Mouse (Mus musculus) heart, postnatal 0 days (tissue): ENCODE results near the gene Arl6ip4. TPM values are rescaled to one million over a fixed set of nuclear protein-coding genes. Genes with fewer than 3 reads are reported as not detected.
A peak's percentile ranks its signal among the peaks of the same experiment; 100 is the strongest.

Experiments used
- ATAC-seq: fragments of 200-750 bp; cut with Nextera tagmentation; 2 replicates; pipeline ENCODE4 v1.8.0; 2017; ENCODE audit warnings: low read depth, moderate number of reproducible peaks, moderate library complexity; ENCODE audit not compliant: insufficient read depth
- DNase-seq: peaks from one replicate; pipeline ENCODE4 v3.0.0-alpha.2; 2016; ENCODE audit warnings: low spot score
- H3K27ac ChIP-seq: fragments of 300-500 bp; sonication (generic); 2 replicates; pipeline ENCODE4 v1.5.1; 2014; ENCODE audit warnings: low read depth, mild to moderate bottlenecking
- H3K27me3 ChIP-seq: fragments of 300-500 bp; sonication (generic); 2 replicates; pipeline ENCODE4 v1.6.1; 2014; ENCODE audit warnings: low read length, mixed read lengths; ENCODE audit not compliant: control insufficient read depth, insufficient read depth
- H3K36me3 ChIP-seq: fragments of 300-500 bp; sonication (generic); replicated peaks from 2 replicates; pipeline ENCODE4 v1.6.1; 2014; ENCODE audit warnings: low read length, mixed read lengths; ENCODE audit not compliant: control insufficient read depth, insufficient read depth
- H3K4me1 ChIP-seq: fragments of 300-500 bp; sonication (generic); 2 replicates; pipeline ENCODE4 v1.6.1; 2014; ENCODE audit warnings: antibody characterized with exemption; ENCODE audit not compliant: control insufficient read depth, insufficient read depth
- H3K4me2 ChIP-seq: fragments of 300-500 bp; sonication (generic); 2 replicates; pipeline ENCODE4 v1.6.1; 2014; ENCODE audit warnings: low read depth, mild to moderate bottlenecking, low read length, moderate library complexity
- H3K4me3 ChIP-seq: fragments of 300-500 bp; sonication (generic); 2 replicates; pipeline ENCODE4 v1.5.1; 2014; ENCODE audit warnings: low read depth, low read length
- H3K9ac ChIP-seq: fragments of 300-500 bp; sonication (generic); replicated peaks from 2 replicates; pipeline ENCODE4 v1.6.1; 2014; ENCODE audit warnings: low read depth, low read length, mixed read lengths
- H3K9me3 ChIP-seq: fragments of 300-500 bp; sonication (generic); replicated peaks from 2 replicates; pipeline ENCODE4 v1.6.1; 2016; ENCODE audit warnings: low read length; ENCODE audit not compliant: control insufficient read depth
- CTCF ChIP-seq: IDR thresholded peaks from 2 replicates; pipeline ENCODE4 v1.5.1; 2016; ENCODE audit warnings: antibody characterized with exemption, control low read depth, low read depth
- EP300 ChIP-seq: IDR thresholded peaks from 2 replicates; pipeline ENCODE4 v1.6.1; 2016; ENCODE audit warnings: antibody characterized with exemption, low read depth
- WGBS: fragments of 180-500 bp; shearing (Covaris S2); extraction: QIAGEN DNeasy Blood & Tissue Kit; methylation state at CpG from one replicate; pipeline ENCODE4 v1.1.7; 2014; 5-methylcytosine and 5-hydroxymethylcytosine counted together
- polyA plus RNA-seq: library from polyadenylated mRNA; unstranded; fragments of >200 nt; fragmentation: Nextera tagmentation; extraction: Ambion mirVana; gene quantifications from 2 replicates; pipeline ENCODE4 v1.2.1, GENCODE M21; 2015
- total RNA-seq: library from RNA; depleted of rRNA; stranded (reverse); fragments of >200 nt; gene quantifications from 2 replicates; pipeline ENCODE4 v1.2.3, GENCODE M21; 2014; ENCODE audit warnings: low replicate concordance

Arl6ip4 gene
- total and polyA plus RNA-seq, 2 experiments from 2014 or later = 18.0 to 76.9 TPM

GRCm38 (mm10) chr5:124113030-124113429, 2.9 kb upstream of the Arl6ip4 start:
- Histone ChIP-seq H3K4me1 (peaks cover 25% of the 10 kb centered on the region), H3K9me3 (no peaks in the 10 kb centered on the region), H3K27ac (peak overlapping the region; percentile 67), H3K36me3 (peaks cover 19% of the 10 kb centered on the region), H3K9ac (peak overlapping the region; percentile 66), H3K27me3 (no peaks in the 10 kb centered on the region), H3K4me2 (peak overlapping the region; percentile 93), H3K4me3 (peak overlapping the region; percentile 89)
- ATAC-seq (no peak), DNase-seq (peak; percentile 61)
- 17% methylated on average over 14 of the region's 14 CpGs for WGBS
- TF ChIP-seq CTCF (peak; percentile 45), EP300 (no peak)

- Histone ChIP-seq H3K9me3 (no peaks in the 10 kb centered on the region), H3K4me1 (peaks cover 25% of the 10 kb centered on the region), H3K27me3 (no peaks in the 10 kb centered on the region), H3K27ac (no peak overlapping the region), H3K4me2 (no peak overlapping the region), H3K4me3 (no peak overlapping the region), H3K9ac (no peak overlapping the region), H3K36me3 (peaks cover 33% of the 10 kb centered on the region)
- ATAC-seq (no peak), DNase-seq (no peak)
- TF ChIP-seq EP300 = no peak
- TF ChIP-seq CTCF = no peak
- 92% methylated on average over 24 of the region's 24 CpGs for WGBS
Observed at GRCm38 (mm10) chr5:124114276-124115025, 1.4 kb upstream of the Arl6ip4 start.

GRCm38 (mm10) chr5:124115531-124115930, 358 bp upstream of the Arl6ip4 start:
- DNase-seq (no peak), ATAC-seq (no peak)
- H3K4me1 ChIP-seq = peaks cover 25% of the 10 kb centered on the region
- H3K9ac ChIP-seq = peak overlapping the region; percentile 85
- WGBS = 18% methylated on average over 7 of the region's 7 CpGs
- no peaks in the 10 kb centered on the region for H3K27me3 ChIP-seq
- peak overlapping the region; percentile 79 for H3K4me3 ChIP-seq
- no peaks in the 10 kb centered on the region for H3K9me3 ChIP-seq
- H3K4me2 ChIP-seq = peak overlapping the region; percentile 94
- H3K36me3 ChIP-seq = peaks cover 44% of the 10 kb centered on the region
- peak overlapping the region; percentile 76; the same call in 1 of the 2 replicates for H3K27ac ChIP-seq
- TF ChIP-seq CTCF (no peak), EP300 (no peak)

GRCm38 (mm10) chr5:124119204-124119603, 3.3 kb downstream of the Arl6ip4 start:
- peaks cover 10% of the 10 kb centered on the region for H3K4me1 ChIP-seq
- no peak for TF ChIP-seq EP300
- no peak for TF ChIP-seq CTCF
- H3K27me3 ChIP-seq = no peaks in the 10 kb centered on the region
- no peak for ATAC-seq
- peaks cover 76% of the 10 kb centered on the region for H3K36me3 ChIP-seq
- H3K4me3 ChIP-seq = no peak overlapping the region
- DNase-seq = no peak
- no peaks in the 10 kb centered on the region for H3K9me3 ChIP-seq
- H3K27ac ChIP-seq = no peak overlapping the region
- H3K4me2 ChIP-seq = no peak overlapping the region
- H3K9ac ChIP-seq = no peak overlapping the region
- WGBS = 62% methylated on average over 5 of the region's 5 CpGs

GRCm38 (mm10) chr5:124122357-124122756, 6.5 kb downstream of the Arl6ip4 start:
- TF ChIP-seq EP300 (no peak), CTCF (no peak)
- no peak overlapping the region for H3K9ac ChIP-seq
- no peak overlapping the region for H3K27ac ChIP-seq
- H3K27me3 ChIP-seq = no peaks in the 10 kb centered on the region
- peaks cover 98% of the 10 kb centered on the region for H3K36me3 ChIP-seq
- peaks cover under 1% of the 10 kb centered on the region; the same call in 1 of the 2 replicates for H3K4me1 ChIP-seq
- DNase-seq = no peak
- 86% methylated on average over 18 of the region's 18 CpGs for WGBS
- no peak overlapping the region for H3K4me2 ChIP-seq
- ATAC-seq = no peak
- no peak overlapping the region for H3K4me3 ChIP-seq
- no peaks in the 10 kb centered on the region for H3K9me3 ChIP-seq

- Histone ChIP-seq H3K4me3 (no peak overlapping the region), H3K4me1 (no peaks in the 10 kb centered on the region), H3K9me3 (no peaks in the 10 kb centered on the region), H3K4me2 (no peak overlapping the region), H3K27ac (no peak overlapping the region), H3K27me3 (no peaks in the 10 kb centered on the region), H3K36me3 (peaks cover 98% of the 10 kb centered on the region), H3K9ac (no peak overlapping the region)
- ATAC-seq (no peak), DNase-seq (no peak)
- 80% methylated on average over 11 of the region's 11 CpGs for WGBS
- TF ChIP-seq EP300 (no peak), CTCF (no peak)
Observed at GRCm38 (mm10) chr5:124125093-124125492, 9.2 kb downstream of the Arl6ip4 start.
